Mouse (Mus musculus): ENCODE data around the gene Smoc1. TPM values are rescaled to one million over a fixed set of nuclear protein-coding genes. Genes with fewer than 3 reads are reported as not detected.

The Smoc1 gene
- polyA plus RNA-seq, 1 experiment = 2.9 TPM

DNA sequence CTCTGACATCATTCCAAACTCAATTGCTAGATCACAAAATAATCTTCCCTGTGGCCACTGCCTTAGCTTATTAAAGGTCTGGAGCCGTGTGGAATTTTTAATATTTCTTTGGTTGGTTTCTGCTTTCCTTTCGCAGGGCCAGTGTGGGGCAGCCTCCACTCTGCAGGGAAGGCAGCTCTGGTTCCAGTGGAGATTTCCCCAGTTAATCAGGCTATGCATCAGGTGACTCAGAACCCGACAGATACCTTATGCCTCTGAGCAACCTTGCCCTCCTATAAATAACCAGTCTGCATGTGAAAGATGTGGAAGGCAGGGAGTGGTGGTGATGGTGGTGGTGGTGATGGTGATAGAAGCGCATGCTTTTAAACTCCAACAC, 7.4 kb downstream of the Smoc1 start:
- Histone ChIP-seq H3K27ac (ENCODE audit: insufficient read depth, low read depth, low read length) (no peak overlapping the region), H3K4me1 (ENCODE audit: control insufficient read depth, insufficient read depth, low read length) (no peaks in the 10 kb centered on the region), H3K4me3 (ENCODE audit: insufficient read depth, low read depth, low read length) (no peak overlapping the region), H3K27me3 (replicated peaks; ENCODE audit: control insufficient read depth, insufficient read depth, low read length) (no peaks in the 10 kb centered on the region), H3K36me3 (ENCODE audit: control insufficient read depth, insufficient read depth, low read length) (no peaks in the 10 kb centered on the region)
- no peak for TF ChIP-seq POLR2A (IDR thresholded peaks at IDR 0.05; ENCODE audit: low read depth, low read length)
- TF ChIP-seq CTCF (conservative IDR thresholded peaks at IDR 0.05; ENCODE audit: insufficient read depth, insufficient read length, low read depth, low read length) = no peak
- WGBS = 70% methylated on average over 4 of the region's 4 CpGs
- DNase-seq = no peak

DNA sequence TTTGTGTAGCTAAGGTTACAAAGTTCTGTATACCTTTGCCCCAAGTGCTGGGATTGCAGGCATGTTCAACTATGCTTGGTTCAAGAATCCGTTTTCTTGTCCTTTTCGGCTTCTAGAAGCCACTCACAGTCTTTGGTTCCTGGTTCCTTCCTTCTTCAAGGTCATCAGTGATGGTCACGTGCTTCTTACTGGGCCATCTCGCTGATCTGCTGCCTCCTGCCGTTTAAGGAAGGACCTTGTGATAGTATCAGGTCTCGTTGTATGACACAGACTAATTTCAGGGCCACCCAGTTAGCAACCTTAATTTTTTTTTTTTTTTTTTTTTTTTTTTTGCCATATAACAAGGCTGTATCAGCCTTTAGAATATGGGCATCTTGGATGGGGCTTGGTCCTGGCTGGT, 9.2 kb downstream of the Smoc1 start:
- Histone ChIP-seq H3K4me3 (ENCODE audit: insufficient read depth, low read depth, low read length) (no peak overlapping the region), H3K27me3 (replicated peaks; ENCODE audit: control insufficient read depth, insufficient read depth, low read length) (no peaks in the 10 kb centered on the region), H3K27ac (ENCODE audit: insufficient read depth, low read depth, low read length) (no peak overlapping the region), H3K36me3 (ENCODE audit: control insufficient read depth, insufficient read depth, low read length) (no peaks in the 10 kb centered on the region), H3K4me1 (ENCODE audit: control insufficient read depth, insufficient read depth, low read length) (no peaks in the 10 kb centered on the region)
- no peak for TF ChIP-seq CTCF (conservative IDR thresholded peaks at IDR 0.05; ENCODE audit: insufficient read depth, insufficient read length, low read depth, low read length)
- no peak for TF ChIP-seq POLR2A (IDR thresholded peaks at IDR 0.05; ENCODE audit: low read depth, low read length)
- WGBS = 82% methylated on average over 6 of the region's 6 CpGs
- no peak for DNase-seq

DNA sequence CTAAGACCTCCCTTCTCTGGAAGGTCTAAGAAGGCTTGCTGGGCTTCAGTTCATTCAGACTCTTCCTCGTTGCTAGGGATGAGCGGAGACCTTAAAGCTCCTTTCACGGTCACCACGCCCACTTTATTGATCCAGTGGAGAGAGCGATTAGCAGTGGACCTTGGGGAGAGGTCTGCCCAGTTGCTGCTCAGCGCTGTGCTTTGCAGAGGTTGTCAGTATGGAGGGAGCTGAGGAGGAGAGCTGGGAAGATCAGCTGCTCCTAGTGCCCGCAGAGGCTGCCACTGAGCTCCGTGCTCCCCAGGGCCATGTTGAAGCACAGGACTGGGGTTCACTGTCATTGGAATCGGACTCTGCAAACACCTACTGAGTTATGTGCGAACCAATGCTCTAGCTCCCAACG, 17.0 kb downstream of the Smoc1 start:
- H3K4me3 ChIP-seq (ENCODE audit: insufficient read depth, low read depth, low read length) = no peak overlapping the region
- no peaks in the 10 kb centered on the region for H3K4me1 ChIP-seq (ENCODE audit: control insufficient read depth, insufficient read depth, low read length)
- no peak for TF ChIP-seq CTCF (conservative IDR thresholded peaks at IDR 0.05; ENCODE audit: insufficient read depth, insufficient read length, low read depth, low read length)
- TF ChIP-seq POLR2A (IDR thresholded peaks at IDR 0.05; ENCODE audit: low read depth, low read length) = no peak
- no peak overlapping the region for H3K27ac ChIP-seq (ENCODE audit: insufficient read depth, low read depth, low read length)
- WGBS = 74% methylated on average over 11 of the region's 11 CpGs
- no peak for DNase-seq
- no peaks in the 10 kb centered on the region for H3K36me3 ChIP-seq (ENCODE audit: control insufficient read depth, insufficient read depth, low read length)
- H3K27me3 ChIP-seq (replicated peaks; ENCODE audit: control insufficient read depth, insufficient read depth, low read length) = no peaks in the 10 kb centered on the region

DNA sequence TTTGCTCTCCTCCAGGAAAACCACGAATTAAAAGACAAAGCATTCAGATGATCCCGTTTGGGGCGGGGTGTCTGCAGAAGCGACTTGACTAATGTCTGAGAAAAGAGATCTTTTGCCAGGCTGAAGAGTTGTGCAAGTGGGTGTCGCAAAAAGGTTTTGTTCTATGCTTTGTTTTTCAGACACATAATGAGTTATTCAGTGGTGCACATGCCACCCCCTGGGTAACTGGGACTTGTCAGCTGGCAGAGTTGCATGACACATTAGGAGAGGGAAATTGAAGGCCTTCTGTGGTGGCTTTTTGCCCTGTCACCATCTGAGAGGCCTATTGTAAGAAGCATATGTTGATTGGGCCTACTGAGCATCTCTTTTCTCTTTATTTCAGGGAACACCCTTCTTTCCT, 20.3 kb downstream of the Smoc1 start:
- Histone ChIP-seq H3K4me1 (ENCODE audit: control insufficient read depth, insufficient read depth, low read length) (no peaks in the 10 kb centered on the region), H3K27me3 (replicated peaks; ENCODE audit: control insufficient read depth, insufficient read depth, low read length) (no peaks in the 10 kb centered on the region), H3K36me3 (ENCODE audit: control insufficient read depth, insufficient read depth, low read length) (no peaks in the 10 kb centered on the region), H3K4me3 (ENCODE audit: insufficient read depth, low read depth, low read length) (no peak overlapping the region), H3K27ac (ENCODE audit: insufficient read depth, low read depth, low read length) (no peak overlapping the region)
- 82% methylated on average over 5 of the region's 5 CpGs for WGBS
- no peak for TF ChIP-seq CTCF (conservative IDR thresholded peaks at IDR 0.05; ENCODE audit: insufficient read depth, insufficient read length, low read depth, low read length)
- TF ChIP-seq POLR2A (IDR thresholded peaks at IDR 0.05; ENCODE audit: low read depth, low read length) = no peak
- DNase-seq = no peak

DNA sequence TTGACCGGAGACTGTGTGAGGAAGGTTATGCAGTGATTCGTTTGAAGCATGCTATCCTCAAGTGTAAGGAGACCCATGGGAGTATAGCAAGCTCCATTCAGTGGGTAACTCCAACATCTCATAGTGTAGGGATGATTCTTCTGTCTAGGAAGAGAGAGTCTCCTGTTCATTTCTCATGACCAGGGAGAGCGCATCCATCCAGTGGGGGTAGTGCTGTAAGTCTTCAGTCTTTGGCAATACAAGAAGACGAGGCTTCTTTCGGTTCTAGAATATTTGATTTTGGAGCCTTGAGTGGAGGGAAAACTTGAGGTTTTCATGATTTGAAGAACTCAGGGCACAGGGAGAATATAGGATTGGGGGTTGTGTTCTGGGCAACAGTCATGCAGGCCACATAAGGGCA, 23.1 kb downstream of the Smoc1 start:
- H3K27me3 ChIP-seq (replicated peaks; ENCODE audit: control insufficient read depth, insufficient read depth, low read length) = no peaks in the 10 kb centered on the region
- no peaks in the 10 kb centered on the region for H3K36me3 ChIP-seq (ENCODE audit: control insufficient read depth, insufficient read depth, low read length)
- DNase-seq = no peak
- 95% methylated on average over 5 of the region's 5 CpGs for WGBS
- no peak overlapping the region for H3K27ac ChIP-seq (ENCODE audit: insufficient read depth, low read depth, low read length)
- no peaks in the 10 kb centered on the region for H3K4me1 ChIP-seq (ENCODE audit: control insufficient read depth, insufficient read depth, low read length)
- H3K4me3 ChIP-seq (ENCODE audit: insufficient read depth, low read depth, low read length) = no peak overlapping the region
- TF ChIP-seq POLR2A (IDR thresholded peaks at IDR 0.05; ENCODE audit: low read depth, low read length) (no peak), CTCF (conservative IDR thresholded peaks at IDR 0.05; ENCODE audit: insufficient read depth, insufficient read length, low read depth, low read length) (no peak)

DNA sequence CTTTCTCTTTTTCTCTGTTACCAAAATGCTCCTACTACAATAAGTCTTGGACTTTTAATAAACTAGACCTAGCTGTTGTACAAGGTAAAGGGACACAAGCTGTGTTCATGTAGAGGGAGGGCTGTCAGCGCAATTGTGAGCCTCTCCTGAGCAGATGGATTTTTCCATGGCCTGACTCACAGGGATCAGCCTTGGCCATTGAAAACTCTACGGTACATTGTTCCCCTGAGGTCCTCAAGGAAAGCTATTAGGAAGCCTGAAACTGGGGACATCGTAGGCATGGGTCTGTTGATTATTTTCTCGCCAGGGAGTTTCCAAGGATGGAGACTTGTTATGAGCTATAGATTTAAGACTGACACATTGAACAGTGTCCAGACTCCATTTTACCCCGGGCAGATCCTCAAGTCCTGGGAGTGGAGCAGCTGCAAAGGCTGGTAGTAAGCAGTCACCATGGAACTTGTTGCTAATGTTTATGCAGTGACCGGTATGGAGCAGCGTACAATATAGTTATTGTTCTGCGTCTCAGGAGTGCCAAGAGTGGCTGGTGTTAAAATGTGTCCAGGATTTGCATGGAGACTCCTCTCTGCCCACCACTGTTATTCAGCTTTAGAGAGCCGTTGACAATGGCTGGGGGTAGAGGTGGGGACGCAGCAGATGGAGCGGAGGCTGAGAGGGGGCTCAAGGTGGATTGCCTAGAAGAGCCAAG, 28.5 kb downstream of the Smoc1 start:
- no peaks in the 10 kb centered on the region for H3K36me3 ChIP-seq (ENCODE audit: control insufficient read depth, insufficient read depth, low read length)
- WGBS = 83% methylated on average over 11 of the region's 11 CpGs
- no peaks in the 10 kb centered on the region for H3K27me3 ChIP-seq (replicated peaks; ENCODE audit: control insufficient read depth, insufficient read depth, low read length)
- TF ChIP-seq CTCF (conservative IDR thresholded peaks at IDR 0.05; ENCODE audit: insufficient read depth, insufficient read length, low read depth, low read length) (no peak), POLR2A (IDR thresholded peaks at IDR 0.05; ENCODE audit: low read depth, low read length) (no peak)
- H3K4me1 ChIP-seq (ENCODE audit: control insufficient read depth, insufficient read depth, low read length) = no peaks in the 10 kb centered on the region
- no peak for DNase-seq
- H3K27ac ChIP-seq (ENCODE audit: insufficient read depth, low read depth, low read length) = no peak overlapping the region
- H3K4me3 ChIP-seq (ENCODE audit: insufficient read depth, low read depth, low read length) = no peak overlapping the region

DNA sequence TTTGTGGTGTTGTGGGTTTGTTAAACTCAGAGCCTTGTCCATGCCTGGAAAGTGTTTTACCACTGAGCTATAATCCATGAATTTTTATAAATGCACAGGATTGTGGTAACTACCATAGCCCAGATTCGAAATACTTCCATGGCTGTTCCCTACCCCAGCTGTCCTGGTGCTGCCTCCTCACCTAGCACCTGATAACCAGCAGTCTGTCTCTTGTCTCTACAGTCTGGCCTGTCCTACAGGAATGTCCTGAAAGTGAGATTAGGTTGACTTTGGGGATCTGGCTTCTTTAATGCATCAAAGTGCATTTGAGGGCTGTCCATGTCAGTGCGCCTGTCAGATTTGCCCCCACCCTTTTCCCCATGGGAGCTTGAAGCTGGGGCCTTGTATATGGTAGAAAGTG, 29.2 kb downstream of the Smoc1 start:
- H3K4me3 ChIP-seq (ENCODE audit: insufficient read depth, low read depth, low read length) = no peak overlapping the region
- DNase-seq = no peak
- no peaks in the 10 kb centered on the region for H3K36me3 ChIP-seq (ENCODE audit: control insufficient read depth, insufficient read depth, low read length)
- 89% methylated on average over 2 of the region's 2 CpGs for WGBS
- H3K4me1 ChIP-seq (ENCODE audit: control insufficient read depth, insufficient read depth, low read length) = no peaks in the 10 kb centered on the region
- H3K27ac ChIP-seq (ENCODE audit: insufficient read depth, low read depth, low read length) = no peak overlapping the region
- no peak for TF ChIP-seq CTCF (conservative IDR thresholded peaks at IDR 0.05; ENCODE audit: insufficient read depth, insufficient read length, low read depth, low read length)
- TF ChIP-seq POLR2A (IDR thresholded peaks at IDR 0.05; ENCODE audit: low read depth, low read length) = no peak
- H3K27me3 ChIP-seq (replicated peaks; ENCODE audit: control insufficient read depth, insufficient read depth, low read length) = no peaks in the 10 kb centered on the region
